Mouse (Mus musculus) small intestine, adult 10 weeks (tissue): Measurements from ENCODE around the gene Olfr1052. TPM values are rescaled to one million over a fixed set of nuclear protein-coding genes. Genes with fewer than 3 reads are reported as not detected.

Experiments used
- polyA plus RNA-seq: library from polyadenylated mRNA; stranded (reverse); fragments of 350-450 nt; fragmentation: Illumina TruSeq; extraction: RNeasy Lipid Tissue Mini Kit (QIAGEN cat#74804); gene quantifications from one replicate; pipeline ENCODE4 v1.2.3, GENCODE M21; 2014; ENCODE audit warnings: low replicate concordance

Olfr1052 gene
- polyA plus RNA-seq, result not detected

DNA sequence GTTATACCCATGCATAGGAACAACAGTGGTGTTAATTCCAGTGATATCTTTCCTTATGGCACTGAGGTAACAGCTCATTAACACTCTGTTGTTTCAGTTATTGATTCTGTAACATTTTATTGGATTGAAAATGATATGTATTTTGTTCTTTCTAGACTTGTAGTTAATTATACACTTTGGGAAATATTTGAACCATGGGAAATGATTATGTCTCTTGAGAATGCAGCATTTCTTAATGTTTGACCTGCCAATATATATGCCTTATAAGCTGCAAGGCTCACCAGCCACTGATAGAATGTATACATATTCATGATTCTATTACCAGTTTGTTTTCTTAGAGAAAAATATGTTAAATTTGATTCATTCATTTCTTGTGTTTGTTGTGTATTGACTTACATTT lies at the start of gene Olfr1052:
Olfr1052 (plus strand) TSS at position 301 of the 400 bp plus-strand sequence.

GRCm38 (mm10) chr2:86258228-86258627 lies 34.0 kb upstream of the Olfr1052 start, which contains the start of gene Olfr1049:
Gene Olfr1049 (minus strand): TSS chr2:86258328.

GRCm38 (mm10) chr2:86278988-86279387 lies 13.3 kb upstream of the Olfr1052 start, which contains the start of gene Olfr1051:
Gene Olfr1051 (minus strand): TSS chr2:86279088.

GRCm38 (mm10) chr2:86315184-86315583 lies 22.9 kb downstream of the Olfr1052 start, which contains the start of gene Olfr1053:
Gene Olfr1053 (minus strand): TSS chr2:86315284.

DNA sequence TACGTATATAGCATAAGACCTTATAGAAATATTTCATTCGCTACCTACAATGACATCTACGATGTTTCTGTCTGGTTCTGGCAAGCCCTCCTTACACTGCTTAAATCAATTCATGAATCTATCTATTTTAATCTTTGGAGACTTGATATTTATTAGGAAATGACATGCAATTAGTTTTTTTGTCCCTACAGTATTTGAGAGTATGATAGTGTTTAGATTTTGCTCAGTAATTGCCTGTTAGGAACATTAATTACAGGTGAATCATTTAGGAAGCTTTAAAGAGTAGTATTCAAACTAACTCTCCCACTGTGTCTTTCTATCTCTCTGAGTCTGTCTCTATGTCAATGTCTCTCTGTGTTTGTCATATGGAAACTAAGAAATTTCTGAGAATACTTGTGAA lies 43.1 kb downstream of the Olfr1052 start, which contains the start of gene Olfr1054:
Olfr1054 (minus strand) TSS at position 101 of the 400 bp plus-strand sequence.

Other genes with a start within 250 kb of the Olfr1052 start
- gene Olfr1034, start 246.6 kb upstream of the Olfr1052 start, polyA plus RNA-seq, result 0.89 TPM
- not detected for gene Olfr1036, start 218.5 kb upstream of the Olfr1052 start, polyA plus RNA-seq
- gene Olfr1037, start 205.1 kb upstream of the Olfr1052 start, polyA plus RNA-seq, result not detected
- not detected for gene Olfr1039, start 156.5 kb upstream of the Olfr1052 start, polyA plus RNA-seq
- not detected for gene Olfr1040, start 145.7 kb upstream of the Olfr1052 start, polyA plus RNA-seq
- not detected for gene Olfr1042, start 130.6 kb upstream of the Olfr1052 start, polyA plus RNA-seq
- not detected for gene Olfr1043, start 124.9 kb upstream of the Olfr1052 start, polyA plus RNA-seq
- gene Olfr1044, start 114.6 kb upstream of the Olfr1052 start, polyA plus RNA-seq, result not detected
- not detected for gene Olfr52, start 106.8 kb upstream of the Olfr1052 start, polyA plus RNA-seq
- not detected for gene Olfr1045, start 89.4 kb upstream of the Olfr1052 start, polyA plus RNA-seq
- gene Olfr1046, start 73.1 kb upstream of the Olfr1052 start, polyA plus RNA-seq, result not detected
- not detected for gene Olfr1047, start 61.1 kb upstream of the Olfr1052 start, polyA plus RNA-seq
- not detected for gene Olfr1048, start 52.2 kb upstream of the Olfr1052 start, polyA plus RNA-seq
- not detected for gene Olfr1049, start 34.1 kb upstream of the Olfr1052 start, polyA plus RNA-seq
- not detected for gene Olfr1051, start 13.4 kb upstream of the Olfr1052 start, polyA plus RNA-seq
- gene Olfr1053, start 22.8 kb downstream of the Olfr1052 start, polyA plus RNA-seq, result not detected
- gene Olfr1054, start 43.0 kb downstream of the Olfr1052 start, polyA plus RNA-seq, result not detected
- gene Olfr1055, start 57.8 kb downstream of the Olfr1052 start, polyA plus RNA-seq, result not detected
- not detected for gene Olfr1056, start 70.0 kb downstream of the Olfr1052 start, polyA plus RNA-seq
- gene Olfr1057, start 85.9 kb downstream of the Olfr1052 start, polyA plus RNA-seq, result not detected
- gene Olfr1058, start 96.1 kb downstream of the Olfr1052 start, polyA plus RNA-seq, result not detected
- gene Olfr1061, start 121.6 kb downstream of the Olfr1052 start, polyA plus RNA-seq, result not detected
- gene Olfr1062, start 134.3 kb downstream of the Olfr1052 start, polyA plus RNA-seq, result not detected
- not detected for gene Olfr1065, start 158.1 kb downstream of the Olfr1052 start, polyA plus RNA-seq
- gene Olfr1066, start 163.8 kb downstream of the Olfr1052 start, polyA plus RNA-seq, result not detected
- not detected for gene Olfr228, start 194.9 kb downstream of the Olfr1052 start, polyA plus RNA-seq
- gene Olfr1076, start 216.0 kb downstream of the Olfr1052 start, polyA plus RNA-seq, result not detected